Mouse (Mus musculus) thymus, adult 2 months (tissue): Measurements from ENCODE around the gene Slc2a4.

ENCODE experiments used
- CTCF ChIP-seq: fragments of 200-500 bp; IDR thresholded peaks from 2 replicates; pipeline ENCODE4 v1.5.1; 2012; ENCODE audit warnings: mild to moderate bottlenecking, control low read depth, low read length, moderate library complexity, borderline replicate concordance; ENCODE audit not compliant: control insufficient read depth, poor library complexity, insufficient read depth; ENCODE audit errors: extremely low read depth
- POLR2A ChIP-seq: fragments of 200-500 bp; IDR thresholded peaks from 2 replicates; pipeline ENCODE4 v1.6.1; 2012; ENCODE audit warnings: mild to moderate bottlenecking, low read length, control low read depth, moderate library complexity; ENCODE audit not compliant: control insufficient read depth, poor library complexity, insufficient read depth; ENCODE audit errors: extremely low read depth

- TF ChIP-seq POLR2A (peak; percentile 70; the same call in 1 of the 2 replicates), CTCF (no peak)
Observed at GRCm38 (mm10) chr11:69997070-69997509, 49.1 kb upstream of the Slc2a4 start.
